Mouse (Mus musculus): ENCODE data around the gene Pdcd2l.

The Pdcd2l gene

DNA sequence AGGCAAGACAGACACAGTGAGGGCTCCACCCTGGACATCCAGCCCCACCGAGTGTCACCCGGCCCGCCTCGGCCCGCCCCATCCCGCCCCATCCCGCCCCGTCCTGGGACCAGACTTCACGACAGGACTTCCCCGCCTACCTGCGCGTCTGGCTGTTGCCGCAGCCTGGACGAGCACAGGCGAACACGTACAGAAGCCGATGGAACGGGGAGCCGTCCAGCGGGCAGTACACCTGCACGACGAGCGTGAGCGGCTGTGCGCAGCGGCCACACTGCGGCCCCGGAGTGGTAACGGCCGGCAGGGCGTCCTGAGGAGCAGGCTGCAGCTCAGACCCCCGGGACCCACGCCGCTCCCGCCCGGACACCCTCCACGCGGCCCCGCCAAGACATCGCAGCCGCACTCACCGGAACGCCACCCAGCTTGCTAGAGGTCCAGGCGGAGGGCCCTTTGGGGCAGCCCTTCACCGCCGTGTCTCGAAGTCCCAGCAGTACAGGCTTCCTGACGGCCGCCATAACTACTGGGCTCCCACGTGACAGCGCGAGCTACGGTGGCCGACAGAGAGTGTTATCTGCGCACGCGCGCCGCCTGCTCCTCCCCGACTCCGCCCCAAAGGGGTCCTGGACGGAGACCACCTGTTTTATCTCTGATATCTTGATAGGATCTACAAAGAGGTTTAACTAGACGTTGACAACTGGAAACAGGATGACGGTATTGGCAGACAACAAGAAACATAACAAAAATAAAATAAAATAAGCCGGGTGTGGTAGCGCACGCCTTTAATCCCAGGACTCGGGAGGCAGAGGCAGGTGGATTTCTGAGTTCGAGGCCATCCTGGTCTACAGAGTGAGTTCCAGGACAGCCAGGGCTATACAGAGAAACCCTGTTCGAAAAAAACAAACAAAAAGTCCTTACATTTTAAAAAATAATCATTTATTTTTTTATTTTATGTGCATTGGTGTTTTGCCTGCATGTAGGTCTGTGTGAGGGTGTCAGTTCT, at the start of gene Pdcd2l:
Gene Pdcd2l (minus strand): TSS at position 530 of the 997 bp plus-strand sequence.
- DNase-seq (ENCODE audit: low spot score) = peak; percentile 91

DNA sequence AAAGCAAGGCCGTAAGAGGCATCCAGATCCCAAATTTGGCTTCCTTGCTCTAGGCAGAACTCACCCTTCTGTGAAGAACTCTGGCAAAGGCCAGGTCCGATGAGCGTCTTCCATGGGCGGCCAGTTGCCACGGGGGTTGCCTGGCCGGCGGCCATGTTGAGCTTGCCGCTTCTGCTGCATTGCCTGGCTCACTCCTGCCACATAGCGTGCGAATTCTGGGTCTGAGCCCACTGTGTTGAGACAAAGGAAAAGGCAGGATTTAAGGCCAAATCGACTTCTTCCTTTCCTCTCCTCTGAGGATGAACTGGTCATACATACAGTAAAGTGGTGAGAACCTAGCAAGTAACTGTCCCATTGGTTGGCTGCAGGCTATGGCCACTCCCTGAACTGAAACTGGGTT, 45.7 kb upstream of the Pdcd2l start:
- peak; percentile 56 for DNase-seq (ENCODE audit: low spot score)

DNA sequence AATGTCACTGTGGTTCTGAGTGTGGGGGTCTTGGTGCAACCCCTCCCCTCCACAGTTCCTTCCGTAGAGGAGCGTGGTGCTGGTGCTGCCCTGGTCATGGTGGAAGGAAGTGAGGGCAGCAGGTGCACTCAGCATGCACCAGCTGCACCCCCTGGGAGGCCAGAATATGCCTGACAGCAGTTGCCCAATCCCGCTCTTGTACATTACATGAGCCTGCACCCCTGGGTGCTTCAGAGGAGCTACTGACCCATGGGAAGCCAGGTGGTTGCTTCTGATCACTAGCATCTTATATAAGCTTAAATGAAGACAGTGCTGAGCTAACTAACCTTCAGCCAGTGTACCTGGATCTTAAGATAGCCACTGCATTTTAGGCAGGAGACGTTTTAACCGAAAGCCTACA, 41.6 kb upstream of the Pdcd2l start:
- DNase-seq (ENCODE audit: low spot score) = no peak

DNA sequence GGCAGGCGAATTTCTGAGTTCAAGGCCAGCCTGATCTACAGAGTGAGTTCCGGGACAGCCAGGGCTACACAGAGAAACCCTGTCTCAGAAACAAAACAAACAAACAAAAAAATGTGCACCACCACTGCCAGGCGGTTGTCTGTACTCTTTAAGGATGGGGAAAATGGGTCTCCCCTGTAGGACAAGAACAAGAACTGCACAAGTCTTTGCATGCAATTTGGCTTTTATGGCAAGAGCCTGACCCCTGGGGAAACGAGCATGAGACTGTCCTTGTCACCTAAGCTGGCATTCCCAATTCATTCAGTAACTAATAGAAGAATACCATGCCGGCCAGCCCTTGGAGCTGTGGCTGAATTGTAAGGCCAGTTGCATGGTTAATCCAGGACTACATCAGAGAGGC, 39.1 kb upstream of the Pdcd2l start:
- DNase-seq (ENCODE audit: low spot score) = no peak

DNA sequence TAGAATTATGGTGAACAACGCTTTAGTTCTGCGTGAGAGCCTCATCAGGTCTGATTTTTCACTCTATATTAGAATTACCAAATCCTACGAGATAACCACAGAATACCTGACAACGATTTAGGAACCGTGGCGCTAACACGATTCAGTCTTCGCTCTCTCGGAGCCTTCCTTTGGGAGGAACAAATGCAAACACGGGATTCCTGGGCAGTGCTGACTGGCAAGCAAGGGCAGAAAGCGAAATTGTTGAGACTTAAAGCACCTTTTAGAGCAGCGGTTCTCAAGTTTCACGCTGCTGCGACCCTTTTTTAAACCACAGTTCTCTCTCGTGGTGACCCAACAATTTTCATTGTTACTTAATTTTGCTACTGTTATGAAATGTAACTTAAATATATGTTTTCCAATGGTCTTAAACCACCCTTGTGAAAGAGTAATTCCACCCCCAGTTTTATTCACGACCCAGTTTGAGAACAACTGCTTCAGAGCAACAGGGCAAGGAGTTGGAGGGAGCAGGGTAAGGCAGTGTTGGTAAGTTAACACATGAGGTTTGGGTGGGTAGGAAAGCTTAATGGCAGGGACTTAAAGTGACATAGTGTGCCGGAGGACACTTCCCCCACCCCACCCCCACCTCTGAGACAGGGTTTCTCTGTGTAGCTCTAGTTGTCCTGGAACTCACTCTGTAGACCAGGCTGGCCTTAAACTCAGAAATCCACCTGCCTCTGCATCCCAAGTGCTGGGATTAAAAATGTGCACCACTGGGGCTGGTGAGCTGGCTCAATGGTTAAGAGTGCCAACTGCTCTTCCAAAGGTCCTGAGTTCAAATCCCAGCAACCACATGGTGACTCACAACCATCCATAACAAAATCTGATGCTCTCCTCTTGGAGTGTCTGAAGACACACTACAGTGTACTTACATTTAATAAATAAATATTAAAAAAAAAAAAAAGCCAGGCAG, 38.4 kb upstream of the Pdcd2l start:
- no peak for DNase-seq (ENCODE audit: low spot score)

DNA sequence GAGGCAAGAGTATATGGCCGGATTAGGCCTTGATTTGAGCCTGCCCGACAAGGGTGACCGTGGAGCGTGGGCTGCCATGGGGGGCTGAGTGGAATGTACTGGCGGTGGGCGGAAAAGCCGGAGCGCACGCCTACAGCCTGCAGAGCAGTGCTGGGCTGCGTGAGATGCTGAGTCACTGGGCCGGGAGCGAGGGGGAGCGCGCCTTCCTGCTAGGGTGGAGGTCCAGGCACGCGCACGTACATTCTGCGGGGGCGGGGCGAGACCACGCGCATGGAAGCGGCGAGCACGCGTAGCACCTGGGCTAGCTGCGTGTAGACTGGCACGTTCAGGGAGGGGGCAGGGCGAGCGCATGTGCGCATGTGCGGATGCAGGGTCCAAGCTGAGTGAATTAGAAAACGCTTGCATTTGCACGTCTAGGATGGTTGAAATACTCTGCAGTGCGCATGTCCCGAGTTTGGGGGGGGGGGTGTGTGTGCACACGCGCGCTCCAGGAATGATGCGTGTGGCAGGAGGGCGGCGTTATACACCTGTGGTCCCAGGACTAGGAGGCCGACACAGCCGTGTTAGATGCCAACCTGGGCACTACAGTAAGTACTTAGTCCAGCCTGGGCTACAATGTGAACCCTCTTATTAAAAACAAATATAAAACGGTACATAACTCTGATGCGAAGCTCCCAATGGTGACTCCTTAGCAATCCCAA, 37.6 kb upstream of the Pdcd2l start:
- DNase-seq (ENCODE audit: low spot score) = peak; percentile 100

DNA sequence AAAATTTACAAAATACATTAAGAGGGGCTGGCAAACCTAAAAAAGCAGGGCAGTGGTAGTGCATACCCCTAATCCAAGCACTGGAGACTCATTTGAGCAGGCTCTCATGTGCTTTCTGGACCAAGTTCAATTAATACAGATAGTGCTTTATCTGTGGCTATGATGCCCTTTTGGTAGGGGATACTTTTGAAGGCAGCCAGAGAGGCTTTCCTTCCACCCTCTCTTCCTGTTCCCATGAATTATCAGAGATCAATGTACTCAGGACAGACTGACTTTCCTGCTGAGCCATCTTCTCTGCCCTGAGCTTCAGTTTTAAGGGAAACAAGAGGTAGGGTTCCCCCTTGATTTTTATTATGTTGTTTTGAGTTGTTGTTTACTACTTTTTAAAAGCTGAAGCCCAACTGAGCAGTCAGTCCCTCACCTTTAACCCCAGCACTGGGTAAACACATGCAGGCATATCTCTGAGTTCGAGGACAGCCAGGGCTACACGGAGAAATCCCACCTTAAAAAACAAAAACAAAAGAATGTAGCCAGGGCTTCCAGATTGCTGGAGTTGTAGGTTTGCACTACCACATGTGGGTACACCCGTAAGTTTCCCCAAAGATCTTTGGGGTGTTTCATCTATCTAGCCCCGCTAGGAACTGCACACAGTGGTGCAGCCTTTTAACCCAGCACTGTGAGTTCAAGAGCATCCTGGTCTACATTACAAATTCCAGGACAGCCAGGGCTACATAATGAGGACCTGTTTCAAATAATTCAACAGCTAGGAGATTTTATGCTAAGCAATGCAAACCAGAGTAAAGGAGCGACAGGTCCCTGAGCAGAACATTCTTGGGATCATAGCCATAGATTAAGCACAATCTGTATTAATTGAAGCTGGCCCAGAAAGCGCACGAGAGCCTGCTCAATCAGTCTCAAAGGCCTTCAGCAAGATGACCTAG, 36.6 kb upstream of the Pdcd2l start:
- no peak for DNase-seq (ENCODE audit: low spot score)

DNA sequence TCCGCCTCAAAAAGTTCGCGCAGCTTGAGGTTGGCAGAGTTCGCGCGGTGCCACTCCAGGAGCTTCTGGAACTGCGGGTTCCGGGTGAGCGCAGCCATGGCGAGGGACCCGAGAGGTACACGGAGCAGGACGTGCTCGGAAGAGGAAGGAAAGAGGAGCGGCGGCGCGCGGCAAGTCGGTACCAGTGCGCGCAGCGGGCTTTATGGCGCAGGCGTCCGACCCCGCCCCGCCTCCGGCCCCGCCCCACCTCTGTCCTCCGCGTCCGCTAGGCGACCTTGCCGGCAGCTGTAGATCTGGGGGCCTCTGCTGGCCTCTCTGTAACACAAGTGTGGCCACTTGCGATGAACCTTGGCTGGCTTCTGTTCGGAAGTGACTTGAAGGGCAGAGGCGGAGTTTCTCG, 33.7 kb upstream of the Pdcd2l start, which contains the start of gene Gpi1:
Gene Gpi1 (minus strand): TSS at position 221 of the 400 bp plus-strand sequence.
- DNase-seq (ENCODE audit: low spot score) = peak; percentile 77

DNA sequence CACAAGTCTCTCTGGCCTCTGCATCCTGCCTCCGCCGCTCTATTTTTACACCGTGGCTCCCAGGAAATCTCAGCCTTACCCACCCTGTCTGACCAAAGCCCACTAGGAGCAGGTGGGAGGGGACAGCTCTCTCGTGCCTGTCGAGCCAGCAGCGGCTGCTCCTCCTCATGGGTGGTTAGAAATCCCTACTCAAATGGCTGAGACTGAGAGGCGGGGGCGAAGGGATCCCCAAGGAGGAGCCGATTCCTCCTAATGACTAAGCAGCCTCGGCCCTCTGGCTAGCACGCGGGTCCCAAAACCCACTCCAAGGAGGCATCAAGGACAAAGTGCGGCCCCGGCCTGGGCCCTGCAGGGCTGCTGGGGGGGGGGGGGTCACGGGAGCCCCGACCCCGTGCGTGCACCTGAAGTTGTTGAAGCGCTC, 33.2 kb upstream of the Pdcd2l start:
- DNase-seq (ENCODE audit: low spot score) = peak; percentile 68

DNA sequence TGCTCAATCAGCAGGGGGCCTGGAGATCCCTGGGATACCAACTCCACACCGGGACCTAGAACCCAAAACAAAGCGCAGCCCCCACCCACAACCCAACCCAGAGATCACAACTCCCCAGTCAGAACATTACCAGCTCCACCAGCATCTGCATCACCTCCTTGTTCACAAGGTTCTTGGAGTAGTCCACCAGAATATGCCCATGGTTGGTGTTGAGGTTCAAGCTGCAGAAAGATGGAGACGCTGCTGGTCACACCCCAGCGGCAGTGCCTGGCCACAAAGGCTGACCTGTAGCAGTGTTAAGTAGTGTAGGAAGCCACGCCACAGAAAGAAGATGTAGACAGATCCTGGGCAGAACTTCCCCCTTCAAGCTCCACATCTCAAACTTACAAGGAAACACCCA, 32.7 kb upstream of the Pdcd2l start:
- no peak for DNase-seq (ENCODE audit: low spot score)

DNA sequence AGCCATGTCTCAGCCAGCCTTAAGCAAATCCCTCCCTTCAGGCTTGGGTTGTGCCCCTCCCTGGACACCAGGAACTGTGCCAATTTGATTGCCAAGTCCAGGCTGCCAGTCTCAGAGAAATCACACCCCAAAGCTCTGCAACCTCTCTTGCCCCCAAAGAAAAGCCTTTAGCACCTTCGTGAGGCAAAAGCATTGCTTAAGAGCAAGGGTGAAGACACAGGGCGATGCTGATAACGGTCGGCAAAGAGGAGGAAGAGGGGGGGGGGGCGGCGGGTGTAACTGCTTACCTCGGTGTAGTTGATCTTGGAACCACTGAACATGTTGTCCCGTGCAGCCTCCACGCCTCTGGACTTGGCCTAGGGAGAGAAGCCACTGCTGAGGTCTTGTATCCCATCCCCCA, 32.2 kb upstream of the Pdcd2l start:
- no peak for DNase-seq (ENCODE audit: low spot score)

DNA sequence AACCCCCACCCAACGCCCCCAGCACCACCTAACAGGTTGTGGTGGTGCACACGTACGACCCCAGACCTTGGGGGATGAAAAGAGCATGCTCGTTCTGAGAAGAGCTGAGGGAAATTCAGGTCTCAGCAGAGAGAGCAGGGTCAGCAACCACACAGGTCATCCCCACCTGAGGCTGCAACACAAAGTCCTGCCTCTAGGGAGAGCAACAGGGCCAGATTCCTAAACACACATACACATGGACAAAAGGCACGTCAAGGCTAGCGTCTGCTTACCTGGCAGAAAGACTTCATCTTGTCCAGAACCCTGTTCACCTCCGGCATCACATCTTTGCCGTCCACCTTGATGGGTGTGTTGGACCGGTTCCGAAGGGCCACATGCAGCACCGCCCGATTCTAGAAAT, 30.4 kb upstream of the Pdcd2l start:
- no peak for DNase-seq (ENCODE audit: low spot score)

DNA sequence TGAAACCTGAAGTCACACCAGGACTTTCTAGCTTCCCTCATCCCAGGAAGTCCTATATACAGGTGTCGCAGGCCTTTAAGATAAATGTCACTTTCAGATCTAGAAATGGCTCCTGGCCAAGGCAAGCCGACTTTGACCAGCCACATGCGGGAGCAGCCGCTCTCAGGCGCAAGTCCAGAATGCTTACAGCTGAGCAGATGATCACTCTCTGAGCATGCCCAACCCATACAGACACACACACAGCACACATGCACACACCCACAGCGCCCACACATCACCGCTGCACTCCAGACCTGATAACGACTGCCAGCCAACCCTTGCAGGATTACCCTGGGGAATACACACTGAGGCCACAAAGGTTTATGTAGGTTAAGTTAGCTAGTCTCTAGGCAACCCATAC, 29.6 kb upstream of the Pdcd2l start:
- peak; percentile 39 for DNase-seq (ENCODE audit: low spot score)

DNA sequence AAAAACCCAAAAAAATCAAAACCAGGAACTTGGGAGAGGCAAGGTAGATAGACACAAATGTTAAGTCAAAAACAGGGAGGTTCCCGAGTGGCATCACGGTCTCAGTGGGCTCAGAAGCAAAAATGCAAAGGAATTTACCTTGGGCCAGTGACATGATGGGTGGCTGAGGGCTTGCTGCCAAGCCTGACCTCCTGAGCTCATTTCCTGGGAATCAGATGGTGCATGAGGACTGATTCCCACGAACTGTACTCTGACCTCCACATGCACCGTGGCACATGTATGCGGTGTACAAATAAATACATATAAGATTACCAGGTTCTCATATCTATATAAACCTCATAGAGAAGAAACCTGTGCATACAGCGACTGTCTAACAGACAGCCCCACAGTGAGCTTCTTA, 27.8 kb upstream of the Pdcd2l start:
- DNase-seq (ENCODE audit: low spot score) = no peak

DNA sequence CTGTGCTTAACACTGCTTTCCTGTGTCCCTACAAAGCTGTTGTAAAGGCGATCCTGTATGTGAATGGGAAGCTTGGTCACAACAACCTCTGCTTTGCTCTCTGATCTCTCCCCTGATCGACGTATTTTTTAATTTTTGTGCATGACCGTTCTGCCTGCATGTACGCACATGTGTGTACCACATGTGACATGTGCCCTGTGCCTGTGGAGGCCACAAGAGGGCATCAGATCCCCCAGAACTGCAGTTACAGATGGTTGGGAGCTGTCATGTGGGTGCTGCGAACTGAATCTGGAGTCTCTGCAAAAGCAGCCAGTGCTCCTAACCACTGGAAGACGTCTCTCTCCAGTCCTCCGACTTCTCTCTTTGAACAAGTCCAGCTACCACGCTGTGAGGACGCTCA, 25.9 kb upstream of the Pdcd2l start:
- DNase-seq (ENCODE audit: low spot score) = no peak

DNA sequence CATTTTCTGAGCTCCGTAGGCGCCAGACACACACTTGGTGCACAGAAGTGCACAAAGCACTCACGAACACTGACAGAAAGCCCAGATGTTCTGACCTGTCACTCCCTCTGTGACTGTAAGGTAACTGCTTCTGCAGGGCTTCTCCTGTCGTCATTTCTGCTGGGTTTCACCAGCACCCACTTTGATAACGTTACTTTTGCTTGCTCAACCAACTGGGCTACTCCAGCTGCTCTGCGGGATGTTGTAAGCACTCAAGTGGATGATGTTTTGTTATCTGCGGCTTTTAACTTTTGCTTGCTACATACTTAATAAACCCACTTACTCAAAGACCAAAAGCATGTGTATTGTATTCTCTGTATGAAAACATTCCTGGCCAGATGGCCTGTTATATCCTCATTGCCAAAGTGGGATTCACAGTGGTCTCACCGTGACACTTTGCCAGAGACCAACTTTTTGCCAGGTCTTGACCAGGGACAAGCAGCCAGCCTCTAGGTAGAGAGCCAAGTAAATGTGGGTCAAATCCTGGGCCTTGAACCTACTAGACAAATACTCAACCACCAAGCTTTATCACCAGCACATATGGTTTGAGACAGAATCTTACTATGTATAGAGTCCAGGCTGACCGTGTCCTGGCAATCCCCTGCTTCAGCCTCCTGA, 25.3 kb upstream of the Pdcd2l start:
- DNase-seq (ENCODE audit: low spot score) = no peak

DNA sequence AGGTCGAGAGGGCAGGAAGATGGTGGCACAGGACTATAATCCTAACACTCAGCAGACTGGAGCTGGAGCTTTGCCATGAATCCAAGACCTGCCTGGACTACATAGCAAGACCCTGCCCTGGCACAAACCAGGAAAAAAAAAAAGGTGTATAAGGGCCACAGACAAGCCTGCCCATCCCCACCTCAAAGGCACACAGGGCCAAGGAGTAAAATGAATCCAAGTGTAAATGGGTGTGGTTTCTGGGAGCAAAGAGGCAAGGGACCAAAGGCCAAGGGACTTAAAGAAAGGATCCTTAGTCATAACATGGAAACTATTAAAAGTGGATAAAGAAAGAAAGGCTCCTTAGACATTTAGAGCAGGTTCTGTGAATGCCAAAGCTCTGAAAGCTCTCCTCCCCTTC, 22.0 kb upstream of the Pdcd2l start:
- DNase-seq (ENCODE audit: low spot score) = no peak

DNA sequence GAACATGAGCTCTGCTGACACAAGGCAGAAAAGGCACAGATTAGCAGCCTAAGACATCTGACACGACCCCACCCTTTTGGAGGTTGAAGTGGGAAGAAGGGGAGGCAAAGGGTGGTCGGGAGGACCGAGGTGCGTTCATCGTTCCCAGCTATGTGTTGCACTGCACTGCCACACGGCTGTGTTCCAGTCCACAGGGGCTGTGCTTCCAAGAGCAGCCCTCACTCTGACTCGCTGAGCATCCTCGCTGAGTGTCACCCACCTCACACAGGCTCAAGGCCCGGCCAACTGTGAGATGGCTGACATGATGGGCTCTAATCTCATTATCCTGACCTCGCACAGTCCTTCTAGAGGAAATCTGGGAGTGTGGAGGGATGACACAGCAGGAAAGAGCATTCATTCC, 20.0 kb upstream of the Pdcd2l start:
- no peak for DNase-seq (ENCODE audit: low spot score)

DNA sequence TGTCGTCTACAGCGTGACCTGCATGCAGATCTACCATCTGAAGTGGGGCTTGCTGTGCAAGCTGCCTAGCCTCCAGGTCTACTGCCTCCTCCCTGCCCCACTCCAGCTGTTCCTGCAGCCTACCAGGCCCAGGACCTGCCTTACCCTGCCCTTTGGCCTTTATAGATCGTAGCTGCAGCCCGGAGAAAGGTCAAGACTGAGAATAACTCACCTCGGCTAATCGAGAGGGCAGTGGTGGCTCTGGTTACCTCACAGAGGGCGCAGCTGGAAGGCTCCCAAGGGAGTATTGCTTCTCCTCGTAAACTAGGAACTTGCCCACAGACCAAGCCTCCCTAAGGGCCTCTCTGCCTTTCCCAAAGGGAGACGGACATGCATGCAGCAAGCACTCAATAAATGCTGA, 19.0 kb upstream of the Pdcd2l start:
- no peak for DNase-seq (ENCODE audit: low spot score)

DNA sequence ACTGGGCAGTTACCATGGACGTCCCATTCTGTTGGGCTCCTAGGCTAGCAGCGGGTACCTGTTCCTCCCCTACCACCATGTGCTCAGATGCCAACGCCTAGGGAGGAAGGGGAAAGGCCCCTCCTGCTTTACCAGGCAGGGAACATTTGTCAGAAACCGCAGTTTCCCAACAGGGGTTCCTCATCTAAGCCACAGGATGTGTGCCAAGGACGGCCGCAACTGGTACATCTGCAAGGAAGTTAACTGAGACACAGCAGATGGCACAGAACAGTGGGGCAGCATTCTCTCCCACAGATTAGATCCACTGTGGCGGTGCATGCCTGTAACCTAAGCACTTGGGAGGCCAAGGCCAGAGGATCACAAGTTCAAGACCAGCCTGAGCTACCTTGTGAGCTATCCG, 18.2 kb upstream of the Pdcd2l start:
- DNase-seq (ENCODE audit: low spot score) = peak; percentile 57
